30 mouse cellular contexts compared by ENCODE assay signal in the genomic region with DNA sequence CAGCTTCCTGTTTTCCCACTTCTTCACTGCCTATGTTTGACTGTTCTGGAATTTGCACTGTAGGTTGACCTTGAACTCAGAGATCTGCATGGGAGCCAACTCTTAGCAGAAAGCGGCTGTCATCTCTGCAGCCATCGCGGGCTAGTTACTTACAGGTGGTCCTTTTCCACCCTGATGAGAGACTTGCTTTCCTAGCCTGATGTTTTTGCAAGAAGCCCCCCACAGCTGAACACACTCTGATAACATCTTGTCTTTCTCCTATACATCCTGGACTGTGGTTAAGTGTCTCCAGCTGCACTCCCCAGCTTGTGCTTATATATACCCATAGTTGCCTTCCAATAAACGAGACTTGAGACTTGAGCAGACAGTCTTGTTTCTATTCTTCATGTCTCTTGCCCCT. TPM values are rescaled to one million over a fixed set of nuclear protein-coding genes. Genes with fewer than 3 reads are reported as not detected.
DNase-seq lines count a peak whose midpoint lies in the region; ATAC-seq and TF ChIP-seq lines count a peak whose summit lies in the region.
"Had no signal": no experiment of that assay in that cellular context is flagged by ENCODE, and none has a peak within 500 bp of the region (broad histone marks: within the 10 kb centered on the region; RNA-seq: fewer than 3 reads in every experiment).

No protein-coding gene starts in this region.

- no peak for ATAC-seq in kidney, postnatal 0 days (replicated peaks; ENCODE audit: low FRiP score, low read depth)
- ATAC-seq: activated CD4-positive, CD25-positive, alpha-beta regulatory T cell, adult 4 months; forebrain, embryonic 14.5 days; intestine, embryonic 16.5 days; midbrain, embryonic 15.5 days had no signal

- H3K9me3 ChIP-seq in kidney, postnatal 0 days (replicated peaks; ENCODE audit: low read length) = no peaks in the 10 kb centered on the region
- H3K9me3 ChIP-seq: hindbrain, embryonic 13.5 days; limb, embryonic 13.5 days; midbrain, embryonic 15.5 days; neural tube, embryonic 15.5 days; stomach, embryonic 15.5 days had no signal

- H3K4me2 ChIP-seq in kidney, postnatal 0 days (ENCODE audit: low read length) = no peak overlapping the region
- H3K4me2 ChIP-seq: hindbrain, embryonic 13.5 days; limb, embryonic 13.5 days; midbrain, embryonic 15.5 days; neural tube, embryonic 15.5 days; stomach, embryonic 15.5 days had no signal

- TF ChIP-seq CTCF in kidney, postnatal 0 days (IDR thresholded peaks at IDR 0.05; ENCODE audit: low read depth) = no peak
- no peak for TF ChIP-seq CTCF in bone marrow macrophage, adult 2 months (IDR thresholded peaks at IDR 0.05; ENCODE audit: low read depth, low read length)

- DNase-seq in kidney, postnatal 0 days (ENCODE audit: low spot score) = peak; percentile 76
- no peak for DNase-seq in kidney, postnatal 36 days
- peak; percentile 65 for DNase-seq in thymus, postnatal 14 days
- no peak for DNase-seq in spleen, adult 12 weeks (ENCODE audit: low spot score)
- no peak for DNase-seq in urinary bladder, postnatal 14 days (ENCODE audit: low spot score)
- DNase-seq in lung, postnatal 10 days = no peak
- DNase-seq: adrenal gland, adult 2 months; adrenal gland, postnatal 36 days; B cell, adult 2 months; cerebellum, adult 8-10 months; cerebellum, postnatal 25 days; gastrocnemius, postnatal 14 days; heart, adult 18-20 months; heart, postnatal 36 days; kidney, adult 8-10 months; kidney, postnatal 25 days; lung, postnatal 4 days; retina, postnatal 1 day; right cerebral cortex, postnatal 14 days had no signal

- no peaks in the 10 kb centered on the region for H3K4me1 ChIP-seq in kidney, postnatal 0 days (replicated peaks; ENCODE audit: insufficient read depth, low read length)
- H3K4me1 ChIP-seq in bone marrow macrophage, adult 2 months (ENCODE audit: control insufficient read depth, insufficient read depth, low read length) = peaks cover 39% of the 10 kb centered on the region
- H3K4me1 ChIP-seq: hindbrain, embryonic 13.5 days; limb, embryonic 13.5 days; midbrain, embryonic 15.5 days; neural tube, embryonic 15.5 days; stomach, embryonic 15.5 days had no signal

- H3K4me3 ChIP-seq in kidney, postnatal 0 days (replicated peaks; ENCODE audit: low read depth, low read length) = no peak overlapping the region
- no peak overlapping the region for H3K4me3 ChIP-seq in bone marrow macrophage, adult 2 months (ENCODE audit: insufficient read depth, low read length)
- no peak overlapping the region for H3K4me3 ChIP-seq in macrophage (ENCODE audit: inconsistent target)
- H3K4me3 ChIP-seq: hindbrain, embryonic 13.5 days; limb, embryonic 13.5 days; midbrain, embryonic 15.5 days; neural tube, embryonic 15.5 days; stomach, embryonic 15.5 days had no signal

- H3K79me2 ChIP-seq in macrophage (ENCODE audit: inconsistent target) = no peaks in the 10 kb centered on the region

- no peaks in the 10 kb centered on the region for H3K36me3 ChIP-seq in kidney, postnatal 0 days (ENCODE audit: insufficient read depth, low read length)
- H3K36me3 ChIP-seq in macrophage (ENCODE audit: inconsistent target) = no peaks in the 10 kb centered on the region
- H3K36me3 ChIP-seq: hindbrain, embryonic 13.5 days; limb, embryonic 13.5 days; midbrain, embryonic 15.5 days; neural tube, embryonic 15.5 days; stomach, embryonic 15.5 days had no signal

- no peak overlapping the region for H3K9ac ChIP-seq in kidney, postnatal 0 days (ENCODE audit: low read depth, low read length)
- H3K9ac ChIP-seq: hindbrain, embryonic 13.5 days; limb, embryonic 13.5 days; liver, embryonic 14.5 days; midbrain, embryonic 15.5 days; neural tube, embryonic 15.5 days; stomach, embryonic 15.5 days had no signal

- no peaks in the 10 kb centered on the region for H3K27me3 ChIP-seq in kidney, postnatal 0 days (ENCODE audit: insufficient read depth, low read length)
- H3K27me3 ChIP-seq: hindbrain, embryonic 13.5 days; limb, embryonic 13.5 days; midbrain, embryonic 15.5 days; neural tube, embryonic 15.5 days; stomach, embryonic 15.5 days had no signal

- no peak for TF ChIP-seq POLR2A in bone marrow macrophage, adult 2 months (IDR thresholded peaks at IDR 0.05; ENCODE audit: borderline replicate concordance, low read depth, low read length)

- no peak overlapping the region for H3K27ac ChIP-seq in kidney, postnatal 0 days
- H3K27ac ChIP-seq in bone marrow macrophage, adult 2 months (ENCODE audit: insufficient read depth, low read depth, low read length) = peak overlapping the region; percentile 67
- peak overlapping the region; percentile 22; the same call in 1 of the 2 replicates for H3K27ac ChIP-seq in macrophage
- H3K27ac ChIP-seq: hindbrain, embryonic 13.5 days; limb, embryonic 13.5 days; liver, embryonic 14.5 days; midbrain, embryonic 15.5 days; neural tube, embryonic 15.5 days; stomach, embryonic 15.5 days had no signal

- 39% methylated on average over 4 of the region's 4 CpGs for WGBS in kidney, postnatal 0 days
- 90% methylated on average over 4 of the region's 4 CpGs for WGBS in macrophage (ENCODE audit: missing documents)

RNA-seq across cellular contexts. Expression of a gene that starts 9.7 kb away (rescaled TPM):
- polyA plus RNA-seq in kidney, postnatal 0 days (2015; fragmentation: Nextera tagmentation; extraction: Ambion mirVana) = 169 and 179 TPM in 2 replicates
- polyA plus RNA-seq in bone marrow macrophage, adult 2 months (2012; ENCODE audit: insufficient read depth, insufficient read length, missing spikeins) = 206 and 226 TPM in 2 replicates
- total RNA-seq in macrophage (2018; cell fraction: chromatin; rRNA removed) = 100 to 1,000 TPM in 1 of 26 experiments, 10 to 100 TPM in 25; 20.8 to 128 (median 36.3) TPM
- total RNA-seq in macrophage (2018; cell fraction: cytosol; rRNA removed) = 100 to 1,000 TPM; 135 to 345 (median 228) TPM
- total RNA-seq in macrophage (2018; cell fraction: nucleus; rRNA removed) = 100 to 1,000 TPM in 24 of 26 experiments, 10 to 100 TPM in 2; 59.6 to 310 (median 154) TPM
- polyA plus RNA-seq in macrophage (2018) = 270 to 543 TPM (median 310 TPM) in 3 replicates

RNA-seq across cellular contexts. Expression of a gene that starts 49.1 kb away (rescaled TPM):
- polyA plus RNA-seq in kidney, postnatal 0 days (2015; fragmentation: Nextera tagmentation; extraction: Ambion mirVana) = 17.1 and 17.8 TPM in 2 replicates
- 18.6 and 23.6 TPM in 2 replicates for polyA plus RNA-seq in bone marrow macrophage, adult 2 months (2012; ENCODE audit: insufficient read depth, insufficient read length, missing spikeins)
- 10 to 100 TPM in 25 of 26 experiments, 1 to 10 TPM in 1; 9.9 to 33.9 (median 19.7) TPM for total RNA-seq in macrophage (2018; cell fraction: chromatin; rRNA removed)
- 10 to 100 TPM; 14.9 to 24.8 (median 20.3) TPM for total RNA-seq in macrophage (2018; cell fraction: cytosol; rRNA removed)
- 10 to 100 TPM; 14.7 to 37.6 (median 22.4) TPM for total RNA-seq in macrophage (2018; cell fraction: nucleus; rRNA removed)
- 14.6 to 15.9 TPM (median 15.1 TPM) in 3 replicates for polyA plus RNA-seq in macrophage (2018)

Comparison
In these comparisons a context has a peak if more than half of its experiments do, and no peak if none do; other contexts are left out.
1. DNase-seq: peak in kidney, postnatal 0 days (single experiment) and thymus, postnatal 14 days (single experiment); none in kidney, postnatal 36 days (0 of 2), spleen, adult 12 weeks (single experiment), urinary bladder, postnatal 14 days (single experiment) and lung, postnatal 10 days (single experiment).